Mouse (Mus musculus) erythroblast, embryonic 14.5 days (primary cell): ENCODE results near the gene Apoc3.

ENCODE experiments used
- GATA1 ChIP-seq: IDR thresholded peaks from 2 replicates; pipeline ENCODE4 v1.6.1; 2012; ENCODE audit warnings: low read length, inconsistent platforms, mixed read lengths
- TAL1 ChIP-seq: IDR thresholded peaks from 3 replicates; pipeline ENCODE4 v1.6.1; 2012; ENCODE audit warnings: low read length, inconsistent platforms, mixed read lengths

DNA sequence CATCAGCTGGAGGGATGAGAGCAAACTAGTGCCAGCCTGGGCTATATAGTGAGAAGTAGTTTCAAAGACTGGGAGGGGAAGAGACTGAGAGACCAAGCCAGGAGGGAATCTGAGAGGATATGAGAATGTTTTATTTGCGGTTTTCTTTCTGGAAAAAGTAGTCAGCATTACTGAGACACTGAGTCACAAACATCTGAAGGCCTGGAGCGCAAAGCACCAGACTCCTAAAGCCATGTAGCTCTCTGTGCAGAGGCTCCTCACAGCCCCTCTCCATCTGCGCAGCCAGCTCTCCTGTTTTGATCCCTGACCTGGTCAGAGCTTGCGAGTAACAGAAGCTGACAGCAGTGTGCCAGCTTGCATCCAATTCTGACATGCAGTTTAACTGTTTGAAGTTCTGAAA, 47.1 kb downstream of the Apoc3 start:
- no peak for TF ChIP-seq GATA1
- TF ChIP-seq TAL1: no peak
